Mouse (Mus musculus) mature B cell (primary cell): ENCODE data around the gene Map4k5.

ENCODE experiments used
- in situ Hi-C: fragments of 300-500 bp; cut with MboI; formaldehyde crosslinking; loops from 2 replicates; pipeline ENCODE4 v1.14.3; 2019

The Map4k5 gene

GRCm38 (mm10) chr12:69887776-69888175, 5.2 kb downstream of the Map4k5 start:
- in situ Hi-C loops = no loop called here

GRCm38 (mm10) chr12:69885170-69885923, 7.7 kb downstream of the Map4k5 start:
- in situ Hi-C loops = no loop called here

DNA sequence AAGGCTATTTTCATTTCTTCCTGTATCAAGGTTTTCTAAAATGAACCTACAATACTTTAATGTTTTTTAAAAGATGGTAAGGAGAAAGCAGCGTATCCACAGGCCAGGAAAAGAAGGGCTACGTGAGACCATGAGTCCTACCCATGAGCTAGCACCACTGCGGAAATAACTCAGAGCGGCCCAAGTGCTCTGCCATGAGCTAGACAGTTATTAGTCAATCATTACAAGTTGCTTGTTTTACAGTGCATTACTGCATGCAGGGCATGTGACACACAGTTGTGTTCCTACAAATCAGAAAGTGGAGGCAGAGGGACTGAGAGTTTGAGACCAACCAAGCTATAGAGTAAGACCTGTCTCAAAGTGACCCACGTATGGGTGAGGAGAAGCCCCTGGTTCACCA, 8.9 kb downstream of the Map4k5 start:
- in situ Hi-C loops = no loop called here

- in situ Hi-C loops = no loop called here
Measured at GRCm38 (mm10) chr12:69881198-69881905, 11.6 kb downstream of the Map4k5 start.

DNA sequence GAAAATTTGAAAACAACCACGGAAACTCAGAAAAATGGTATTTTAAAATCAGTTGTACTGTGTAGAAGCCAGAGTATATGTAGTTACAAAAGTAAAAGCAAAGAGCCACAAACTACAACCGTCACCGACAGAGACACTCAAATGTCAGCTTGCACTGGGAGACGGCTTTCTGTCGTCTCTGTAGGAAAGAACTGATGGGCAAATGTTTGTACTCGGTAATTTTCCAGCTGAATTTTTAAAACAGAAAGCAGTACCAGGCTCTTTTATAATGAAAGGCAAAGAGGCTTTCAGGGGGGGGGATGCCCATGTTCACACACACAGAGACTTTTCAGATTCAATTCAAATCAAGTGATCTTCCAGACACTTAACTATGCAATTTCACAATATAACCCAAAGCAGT, 13.3 kb downstream of the Map4k5 start:
- in situ Hi-C loops = no loop called here

DNA sequence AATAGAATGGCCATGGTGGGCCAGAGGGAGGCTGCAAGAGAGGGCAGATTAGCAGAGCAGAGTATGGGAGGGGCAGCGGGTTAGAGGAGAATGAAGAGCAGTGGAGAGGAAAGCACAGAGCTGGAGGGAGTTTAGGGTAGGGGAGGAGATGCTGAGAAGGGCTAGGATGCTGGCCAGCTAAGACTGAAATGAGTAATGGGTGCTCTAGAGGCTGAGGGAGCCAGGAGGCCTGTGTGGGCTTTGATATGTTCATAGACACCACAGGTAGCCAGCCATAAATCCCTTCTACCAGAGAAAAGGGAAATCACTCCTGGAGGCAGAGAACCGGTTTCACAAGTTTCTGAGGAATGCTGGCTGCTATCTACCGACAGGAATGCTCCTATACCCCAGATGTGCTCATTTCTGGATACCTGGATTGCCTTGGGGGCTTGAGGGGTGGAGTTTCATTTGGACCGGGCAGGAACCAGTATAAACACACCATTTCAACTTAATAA, 13.8 kb downstream of the Map4k5 start:
- in situ Hi-C loops = no loop called here

DNA sequence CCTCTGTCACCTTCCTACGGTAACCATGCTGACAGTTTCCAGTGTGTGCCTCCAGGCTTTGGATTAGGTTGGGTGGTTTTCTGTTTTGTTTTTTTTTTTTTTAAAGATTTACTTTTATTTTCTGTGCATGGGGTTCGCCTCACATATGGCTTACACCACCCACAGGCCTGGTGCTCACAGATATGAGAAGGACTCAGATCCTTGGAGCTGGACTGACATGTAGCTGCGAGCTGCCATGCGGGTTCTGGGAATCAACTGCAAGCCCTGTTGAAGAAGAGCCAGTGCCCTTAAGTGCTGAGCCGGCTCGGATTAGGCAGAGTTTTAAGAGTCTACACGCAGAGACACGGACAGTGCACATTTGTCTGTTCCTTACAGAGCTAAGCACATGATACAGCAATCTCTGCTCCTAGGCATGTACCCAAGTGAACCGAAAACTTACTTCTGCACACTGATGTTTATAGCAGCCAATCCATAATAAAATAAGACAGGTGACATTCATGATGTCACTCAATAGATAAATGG, 15.1 kb downstream of the Map4k5 start:
- in situ Hi-C loops = no loop called here

DNA sequence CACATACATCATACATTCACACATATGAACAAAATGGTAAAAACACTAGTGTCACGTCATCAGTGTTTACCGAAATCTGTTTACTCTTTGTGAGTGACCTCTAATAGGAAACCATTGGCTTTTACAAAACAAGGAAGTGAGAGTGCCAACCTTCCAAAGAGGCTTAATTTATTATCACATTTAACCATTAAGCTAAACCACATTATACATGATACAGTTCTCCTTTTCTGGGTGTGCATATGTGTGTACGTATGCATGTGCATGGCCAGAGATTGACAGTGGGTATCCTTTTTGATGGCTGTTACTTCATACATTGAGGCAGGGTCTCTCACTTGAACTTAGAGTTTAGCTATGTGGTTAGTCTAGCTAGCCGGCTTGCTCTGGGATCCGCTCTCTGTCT, 21.4 kb downstream of the Map4k5 start:
- in situ Hi-C loops = no loop called here

GRCm38 (mm10) chr12:69867338-69867737, 25.7 kb downstream of the Map4k5 start:
- in situ Hi-C loops = no loop called here

GRCm38 (mm10) chr12:69864164-69864692, 28.8 kb downstream of the Map4k5 start:
- in situ Hi-C loops = no loop called here

- in situ Hi-C loops = no loop called here
Measured at GRCm38 (mm10) chr12:69863505-69863904, 29.5 kb downstream of the Map4k5 start.

DNA sequence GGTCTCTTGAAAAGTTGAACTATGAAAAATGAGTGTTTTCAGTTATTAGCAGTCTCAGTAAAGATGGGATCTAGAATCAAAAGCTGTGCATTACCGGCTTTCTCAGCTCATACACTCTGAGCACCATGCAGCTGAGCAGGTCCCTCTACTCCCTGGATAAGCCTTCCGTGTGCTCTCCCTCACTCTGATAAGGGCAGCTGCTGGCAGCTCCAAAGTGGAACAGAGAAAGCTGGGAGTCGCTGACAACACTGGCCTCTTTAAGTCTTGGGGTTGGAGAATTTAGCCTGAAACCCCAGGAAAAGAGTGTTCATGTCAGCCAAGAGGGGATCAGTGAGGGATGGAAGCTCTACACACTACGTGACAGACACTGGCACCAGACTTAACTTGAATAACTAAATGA, 34.2 kb downstream of the Map4k5 start:
- in situ Hi-C loops = no loop called here

DNA sequence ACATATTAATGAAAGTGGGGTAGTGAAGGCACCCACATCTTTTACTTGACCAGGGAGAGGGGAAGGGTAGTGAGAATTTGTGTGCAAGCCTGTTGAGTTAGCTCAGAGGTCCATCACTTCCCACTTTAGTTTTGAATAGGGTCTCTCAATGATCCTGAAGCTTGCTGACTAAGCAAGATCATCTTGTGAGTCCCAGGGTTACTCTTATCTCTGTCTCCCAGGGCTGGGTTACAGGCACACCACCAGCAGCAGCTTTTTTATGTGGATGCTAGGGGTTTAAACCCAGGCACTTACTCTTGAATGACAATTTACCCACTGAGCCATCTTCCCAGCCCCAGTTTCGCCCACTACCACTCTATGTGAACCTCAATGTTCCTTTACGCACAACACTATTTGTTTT, 35.4 kb downstream of the Map4k5 start:
- in situ Hi-C loops = no loop called here

- in situ Hi-C loops = no loop called here
Measured at GRCm38 (mm10) chr12:69856398-69856797, 36.6 kb downstream of the Map4k5 start.

DNA sequence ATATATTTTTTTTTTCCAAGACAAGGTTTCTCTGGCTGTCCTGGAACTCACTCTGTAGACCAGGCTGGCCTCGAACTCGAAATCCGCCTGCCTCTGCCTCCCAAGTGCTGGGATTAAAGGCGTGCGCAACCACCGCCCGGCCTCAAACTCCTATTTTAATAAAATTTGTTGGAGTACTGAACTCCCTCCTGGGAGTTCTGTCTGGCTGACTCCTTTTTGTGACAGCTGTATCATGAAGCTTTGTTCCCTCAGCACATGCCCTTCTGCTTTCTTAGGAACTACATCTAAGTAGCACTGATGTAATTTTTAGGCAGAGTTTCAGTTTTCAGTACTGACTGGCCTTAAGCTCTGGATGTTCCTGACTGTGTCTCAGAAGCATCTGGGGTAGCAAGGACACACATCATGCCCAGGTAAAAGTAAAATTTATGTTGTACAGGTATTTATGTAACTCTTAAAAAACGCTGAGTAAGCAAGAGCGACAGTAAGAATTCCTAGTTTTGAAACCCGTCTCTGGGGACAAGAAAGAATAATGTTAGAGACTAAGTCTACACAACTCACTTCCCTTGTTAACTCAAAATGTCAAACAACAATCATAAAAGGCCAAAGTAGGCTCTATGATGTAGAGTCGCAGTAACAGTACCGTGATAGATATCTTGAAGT, 37.2 kb downstream of the Map4k5 start:
- in situ Hi-C loops = no loop called here

DNA sequence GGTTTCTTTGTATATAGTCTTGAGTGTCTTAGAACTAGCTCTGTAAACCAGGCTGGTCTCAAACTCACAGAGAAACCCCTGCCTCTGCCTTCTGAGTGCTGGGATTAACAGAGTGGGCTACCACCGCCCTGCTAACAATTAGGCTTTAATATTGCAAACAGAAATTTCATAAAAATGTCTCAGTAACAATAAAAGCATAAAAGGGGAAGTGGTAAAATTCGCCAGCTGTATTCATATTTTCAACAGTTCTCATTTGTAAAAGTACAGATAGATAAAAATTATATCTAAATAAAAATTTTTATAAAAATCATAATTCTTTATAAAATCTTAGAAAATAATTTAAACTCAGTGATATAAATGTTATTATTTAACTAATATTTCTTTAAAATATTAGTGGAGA, 39.1 kb downstream of the Map4k5 start:
- in situ Hi-C loops = no loop called here

DNA sequence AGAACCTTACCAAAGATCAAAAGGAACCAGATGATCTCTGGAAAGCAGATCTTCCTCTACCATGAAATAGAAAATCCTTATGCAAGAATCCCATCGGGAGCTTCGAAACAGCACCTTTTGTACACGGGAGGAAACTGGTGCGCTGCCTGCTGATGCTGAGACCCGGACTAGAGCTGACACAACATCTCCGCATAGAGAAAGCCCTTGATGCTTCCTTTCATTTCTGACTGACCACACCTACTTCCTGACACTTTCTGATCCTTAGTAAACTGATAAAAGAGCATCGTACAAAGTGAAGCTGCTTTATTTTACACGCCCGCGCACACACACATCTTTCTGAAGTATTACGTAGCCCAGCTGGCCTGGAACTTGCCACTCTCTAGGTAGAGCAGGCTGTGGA, 39.6 kb downstream of the Map4k5 start:
- in situ Hi-C loops = no loop called here

GRCm38 (mm10) chr12:69852288-69852687, 40.7 kb downstream of the Map4k5 start:
- in situ Hi-C loops = no loop called here

- in situ Hi-C loops = no loop called here
Measured at GRCm38 (mm10) chr12:69848083-69848878, 44.7 kb downstream of the Map4k5 start.

- in situ Hi-C loops = no loop called here
Measured at GRCm38 (mm10) chr12:69846499-69846898, 46.5 kb downstream of the Map4k5 start.

GRCm38 (mm10) chr12:69845722-69846121, 47.3 kb downstream of the Map4k5 start:
- in situ Hi-C loops = no loop called here
